Mouse (Mus musculus) stomach, embryonic 14.5 days (tissue): ENCODE data around the gene Fbxl17. TPM values are rescaled to one million over a fixed set of nuclear protein-coding genes. Genes with fewer than 3 reads are reported as not detected.
A peak's percentile ranks its signal among the peaks of the same experiment; 100 is the strongest.

Source experiments
- ATAC-seq: fragments of 200-750 bp; cut with Nextera tagmentation; 2 replicates; pipeline ENCODE4 v1.8.0; 2017; ENCODE audit warnings: low read depth, moderate TSS enrichment; ENCODE audit not compliant: insufficient number of reproducible peaks, insufficient read depth, low FRiP score
- H3K27ac ChIP-seq: fragments of 300-500 bp; sonication (generic); 2 replicates; pipeline ENCODE4 v1.5.1; 2014; ENCODE audit warnings: mild to moderate bottlenecking, low read length, moderate library complexity, mixed read lengths
- H3K27me3 ChIP-seq: fragments of 300-500 bp; sonication (generic); 2 replicates; pipeline ENCODE4 v1.6.1; 2014; ENCODE audit warnings: low read length, control low read depth, mixed read lengths; ENCODE audit not compliant: control insufficient read depth, insufficient read depth
- H3K36me3 ChIP-seq: fragments of 300-500 bp; sonication (generic); 2 replicates; pipeline ENCODE4 v1.6.1; 2014; ENCODE audit warnings: mild to moderate bottlenecking, control low read depth, low read length, moderate library complexity, mixed read lengths; ENCODE audit not compliant: control insufficient read depth, insufficient read depth
- H3K4me1 ChIP-seq: fragments of 300-500 bp; sonication (generic); 2 replicates; pipeline ENCODE4 v1.6.1; 2014; ENCODE audit warnings: low read length, control low read depth, mixed read lengths; ENCODE audit not compliant: control insufficient read depth, insufficient read depth
- H3K4me2 ChIP-seq: fragments of 300-500 bp; sonication (generic); replicated peaks from 2 replicates; pipeline ENCODE4 v1.6.1; 2014; ENCODE audit warnings: low read depth, low read length, control low read depth
- H3K4me3 ChIP-seq: fragments of 300-500 bp; sonication (generic); 2 replicates; pipeline ENCODE4 v1.5.1; 2014; ENCODE audit warnings: low read depth, low read length, control low read depth
- H3K9ac ChIP-seq: fragments of 300-500 bp; sonication (generic); replicated peaks from 2 replicates; pipeline ENCODE4 v1.6.1; 2014; ENCODE audit warnings: low read depth, mild to moderate bottlenecking, control low read depth, low read length, moderate library complexity, mixed read lengths
- H3K9me3 ChIP-seq: fragments of 300-500 bp; sonication (generic); 2 replicates; pipeline ENCODE4 v1.6.1; 2016; ENCODE audit warnings: low read depth, low read length, control low read depth; ENCODE audit not compliant: control insufficient read depth
- WGBS: fragments of 180-500 bp; shearing (Covaris S2); extraction: QIAGEN DNeasy Blood & Tissue Kit; methylation state at CpG from one replicate; pipeline ENCODE4 v1.1.7; 2014; 5-methylcytosine and 5-hydroxymethylcytosine counted together
- polyA plus RNA-seq: library from polyadenylated mRNA; unstranded; fragments of >200 nt; fragmentation: Nextera tagmentation; extraction: Ambion mirVana; gene quantifications from 2 replicates; pipeline ENCODE4 v1.2.1, GENCODE M21; 2014

Gene Fbxl17
- polyA plus RNA-seq, 1 experiment from 2014 or later, result 7.5 TPM

- no peak overlapping the region for H3K9ac ChIP-seq
- no peak overlapping the region for H3K27ac ChIP-seq
- 72% methylated on average over 10 of the region's 10 CpGs for WGBS
- no peak overlapping the region for H3K4me3 ChIP-seq
- no peaks in the 10 kb centered on the region for H3K9me3 ChIP-seq
- peaks cover 6% of the 10 kb centered on the region; the same call in 1 of the 2 replicates for H3K4me1 ChIP-seq
- no peak for ATAC-seq
- no peaks in the 10 kb centered on the region for H3K36me3 ChIP-seq
- H3K4me2 ChIP-seq, result no peak overlapping the region
- no peaks in the 10 kb centered on the region for H3K27me3 ChIP-seq
Measured at GRCm38 (mm10) chr17:63447691-63448090, 52.1 kb downstream of the Fbxl17 start.

DNA sequence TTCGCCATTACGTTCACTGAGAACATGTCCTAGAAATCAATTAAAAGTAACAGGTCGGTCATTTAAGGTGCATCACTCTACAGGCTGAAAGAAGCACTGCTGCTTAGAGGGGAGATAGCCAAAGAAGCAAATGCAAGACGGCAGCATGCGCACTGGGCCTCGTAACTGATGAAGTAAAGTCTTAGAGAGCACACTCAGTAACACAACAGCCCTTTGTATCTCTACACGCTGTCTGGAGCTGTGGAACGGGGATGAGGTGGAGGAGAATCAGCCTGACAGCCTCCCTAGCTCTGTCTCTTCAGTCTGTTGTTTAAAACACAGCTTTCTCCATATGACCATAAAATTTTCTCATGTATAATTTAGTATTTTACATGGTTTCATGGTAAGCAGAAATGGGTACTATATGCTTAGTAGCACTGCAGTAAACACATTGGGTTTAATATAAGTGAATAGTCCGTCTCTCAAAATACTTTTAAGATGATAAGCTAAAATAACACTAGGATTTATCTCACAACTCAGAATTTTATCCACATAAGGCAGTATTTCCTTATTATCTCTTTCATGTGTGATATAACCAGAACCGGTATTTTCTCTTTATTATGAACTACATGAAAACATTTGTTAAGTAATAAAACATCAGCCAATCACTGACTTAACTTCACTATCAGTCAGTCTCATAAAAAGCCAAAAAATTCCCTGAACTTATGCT, 52.7 kb downstream of the Fbxl17 start:
- H3K27me3 ChIP-seq, result no peaks in the 10 kb centered on the region
- peaks cover 6% of the 10 kb centered on the region; the same call in 1 of the 2 replicates for H3K4me1 ChIP-seq
- H3K36me3 ChIP-seq, result no peaks in the 10 kb centered on the region
- H3K4me3 ChIP-seq, result no peak overlapping the region
- H3K9ac ChIP-seq, result no peak overlapping the region
- 85% methylated on average over 10 of the region's 10 CpGs for WGBS
- H3K4me2 ChIP-seq, result no peak overlapping the region
- H3K27ac ChIP-seq, result no peak overlapping the region
- H3K9me3 ChIP-seq, result no peaks in the 10 kb centered on the region
- no peak for ATAC-seq

DNA sequence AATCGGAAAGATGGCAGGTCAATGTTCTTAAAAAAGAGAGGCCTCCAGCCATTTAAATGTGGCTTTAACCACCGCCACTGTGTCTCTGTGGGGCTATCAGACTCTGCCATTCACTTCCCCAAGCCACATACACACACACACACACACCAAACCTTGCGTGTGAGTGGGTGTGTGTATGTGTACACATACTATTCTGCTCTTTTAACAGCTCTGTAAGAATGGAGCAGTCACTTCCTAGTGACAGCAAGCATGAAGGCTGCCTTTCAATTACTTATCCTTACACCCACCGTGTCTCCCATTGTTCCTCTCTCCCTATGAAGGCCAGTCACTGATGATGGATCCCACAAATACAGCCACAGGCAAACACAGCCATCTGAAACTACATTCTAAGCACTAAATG, 54.6 kb downstream of the Fbxl17 start:
- 86% methylated on average over 4 of the region's 4 CpGs for WGBS
- H3K36me3 ChIP-seq, result no peaks in the 10 kb centered on the region
- ATAC-seq, result no peak

DNA sequence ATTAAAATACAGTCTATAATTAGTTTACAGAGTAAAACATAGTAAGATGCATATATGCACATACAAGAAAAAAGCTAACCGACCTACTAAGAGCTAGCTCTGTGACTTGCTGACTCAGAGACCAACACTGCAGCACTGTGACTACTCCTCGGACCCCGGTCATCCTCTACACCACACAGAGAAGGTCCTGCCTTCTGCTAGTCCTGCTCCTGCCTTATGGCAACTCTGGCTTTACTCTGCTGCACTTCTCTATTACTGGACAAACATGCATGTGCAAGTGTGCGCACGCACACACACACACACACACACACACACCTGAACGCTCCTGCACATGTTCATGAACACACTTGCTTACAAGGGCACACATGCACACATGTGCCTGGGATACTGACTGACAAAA, 62.4 kb downstream of the Fbxl17 start:
- no peak overlapping the region for H3K4me2 ChIP-seq
- no peak for ATAC-seq
- 88% methylated on average over 6 of the region's 6 CpGs for WGBS
- no peaks in the 10 kb centered on the region for H3K9me3 ChIP-seq
- H3K36me3 ChIP-seq, result no peaks in the 10 kb centered on the region
- no peak overlapping the region for H3K9ac ChIP-seq
- no peaks in the 10 kb centered on the region for H3K27me3 ChIP-seq
- H3K4me1 ChIP-seq, result no peaks in the 10 kb centered on the region
- H3K27ac ChIP-seq, result no peak overlapping the region
- no peak overlapping the region for H3K4me3 ChIP-seq

More for the DNA sequence above, 54.6 kb downstream of the Fbxl17 start:
- no peak overlapping the region for H3K4me3 ChIP-seq
- H3K9me3 ChIP-seq, result no peaks in the 10 kb centered on the region
- H3K27ac ChIP-seq, result no peak overlapping the region
- no peaks in the 10 kb centered on the region for H3K4me1 ChIP-seq
- H3K27me3 ChIP-seq, result no peaks in the 10 kb centered on the region
- H3K4me2 ChIP-seq, result no peak overlapping the region
- no peak overlapping the region for H3K9ac ChIP-seq

DNA sequence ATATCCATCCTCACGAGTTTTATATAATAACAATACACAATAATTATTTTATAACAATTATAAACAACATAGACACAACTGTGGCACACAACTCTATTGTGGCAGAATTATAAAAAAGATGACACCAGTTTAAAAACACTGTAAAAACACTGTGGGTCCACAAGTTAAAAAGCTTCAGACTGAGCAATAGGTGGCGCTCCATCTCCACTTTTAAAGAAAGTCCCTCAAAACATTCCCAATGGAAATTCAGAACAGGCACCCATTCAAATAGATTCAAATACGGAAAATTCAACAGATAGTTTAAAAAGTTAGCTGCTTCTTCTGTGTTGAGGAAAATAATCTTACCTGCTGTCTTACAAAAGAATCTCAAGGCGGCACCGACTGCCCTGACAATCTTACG, 65.7 kb downstream of the Fbxl17 start:
- no peak overlapping the region for H3K4me2 ChIP-seq
- ATAC-seq, result no peak
- H3K27me3 ChIP-seq, result no peaks in the 10 kb centered on the region
- no peak overlapping the region for H3K9ac ChIP-seq
- no peak overlapping the region for H3K27ac ChIP-seq
- no peaks in the 10 kb centered on the region for H3K9me3 ChIP-seq
- no peak overlapping the region for H3K4me3 ChIP-seq
- no peaks in the 10 kb centered on the region for H3K36me3 ChIP-seq
- 0 out of 2 replicates have a peak, but pooled peaks cover 3% of the 10 kb centered on the region for H3K4me1 ChIP-seq
- WGBS, result 45% methylated on average over 6 of the region's 6 CpGs

DNA sequence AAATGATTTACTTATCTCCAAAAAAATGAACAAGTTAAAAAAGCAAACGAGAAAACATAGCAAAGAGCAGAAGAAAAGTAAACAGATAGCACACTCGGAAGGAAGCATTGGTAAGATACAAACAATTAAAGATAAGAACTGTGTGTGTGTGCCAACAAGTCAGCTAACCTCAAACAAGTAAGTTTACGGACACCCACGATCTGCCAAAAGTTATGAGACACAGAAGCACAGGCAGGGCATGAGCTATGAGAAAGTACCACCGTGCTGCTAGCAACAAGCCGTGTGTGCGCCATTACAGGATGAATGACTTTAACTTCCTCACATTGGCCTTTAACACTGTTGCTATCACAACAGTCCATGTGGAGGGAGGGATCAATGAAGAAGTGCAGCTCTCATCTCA, 68.2 kb downstream of the Fbxl17 start:
- no peaks in the 10 kb centered on the region for H3K36me3 ChIP-seq
- H3K4me2 ChIP-seq, result no peak overlapping the region
- H3K4me3 ChIP-seq, result no peak overlapping the region
- H3K9ac ChIP-seq, result no peak overlapping the region
- no peaks in the 10 kb centered on the region for H3K9me3 ChIP-seq
- no peaks in the 10 kb centered on the region for H3K27me3 ChIP-seq
- 0 out of 2 replicates have a peak, but pooled peaks cover 3% of the 10 kb centered on the region for H3K4me1 ChIP-seq
- WGBS, result 38% methylated on average over 7 of the region's 7 CpGs
- H3K27ac ChIP-seq, result no peak overlapping the region
- ATAC-seq, result no peak

DNA sequence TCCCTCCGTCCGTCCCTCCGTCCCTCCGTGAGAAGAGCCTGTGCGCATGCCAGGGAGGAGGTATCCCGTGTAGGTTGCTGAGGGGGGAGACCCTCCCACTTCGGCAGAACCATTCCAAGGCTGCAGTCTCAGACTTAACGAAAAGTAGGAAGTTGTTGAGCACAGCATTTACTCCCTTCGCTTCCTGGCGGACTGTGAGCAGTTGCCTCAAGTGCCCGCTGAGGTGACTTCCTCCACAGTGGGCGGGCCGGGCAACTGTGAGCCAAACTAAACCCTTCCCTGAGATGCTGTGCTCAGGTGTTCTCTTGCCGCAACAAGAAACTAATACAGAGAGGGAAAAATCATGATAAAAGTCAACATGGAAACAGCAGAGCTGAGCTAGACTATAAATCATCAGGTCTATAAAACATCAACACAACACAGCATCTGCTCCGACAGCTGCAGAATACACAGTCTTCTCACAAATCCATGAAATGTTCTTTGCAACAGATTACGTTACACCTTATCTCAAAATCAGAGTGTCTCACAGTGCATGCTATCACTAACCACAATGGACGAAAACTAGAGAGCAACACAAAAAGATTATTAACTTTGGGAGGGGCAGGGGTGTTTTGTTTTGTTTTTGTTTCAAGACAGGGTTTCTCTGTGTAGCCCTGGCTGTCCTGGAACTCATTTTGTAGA, 69.3 kb downstream of the Fbxl17 start:
- no peak for ATAC-seq
- Histone ChIP-seq H3K36me3 (no peaks in the 10 kb centered on the region), H3K9me3 (no peaks in the 10 kb centered on the region), H3K4me3 (no peak overlapping the region), H3K9ac (no peak overlapping the region), H3K27ac (no peak overlapping the region), H3K4me1 (0 out of 2 replicates have a peak, but pooled peaks cover 3% of the 10 kb centered on the region), H3K27me3 (no peaks in the 10 kb centered on the region), H3K4me2 (peak overlapping the region; percentile 10; the same call in 1 of the 2 replicates)
- WGBS, result 57% methylated on average over 17 of the region's 17 CpGs

DNA sequence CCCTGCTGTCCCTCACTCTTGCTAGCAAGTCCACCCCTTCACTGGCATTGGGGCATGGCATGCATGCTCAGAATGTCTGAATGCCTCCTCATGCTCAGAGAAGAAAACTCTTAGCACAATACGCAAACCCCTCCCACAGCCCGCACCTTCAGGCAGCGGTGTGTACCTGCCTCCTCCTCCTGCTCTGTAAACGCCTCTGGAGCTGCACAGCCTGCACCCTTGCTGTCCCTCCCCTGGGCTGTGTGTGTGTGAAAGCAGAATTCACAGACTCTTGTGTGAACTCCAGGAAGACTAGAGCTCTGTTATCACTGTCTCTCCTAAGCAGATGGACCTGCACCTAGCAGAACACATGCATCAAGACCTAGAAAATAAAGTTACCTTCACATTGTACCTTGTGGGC, 76.0 kb downstream of the Fbxl17 start:
- no peak overlapping the region for H3K9ac ChIP-seq
- no peaks in the 10 kb centered on the region for H3K9me3 ChIP-seq
- H3K4me3 ChIP-seq, result no peak overlapping the region
- no peaks in the 10 kb centered on the region for H3K4me1 ChIP-seq
- no peak for ATAC-seq
- 58% methylated on average over 4 of the region's 4 CpGs for WGBS
- no peak overlapping the region for H3K27ac ChIP-seq
- no peak overlapping the region for H3K4me2 ChIP-seq
- no peaks in the 10 kb centered on the region for H3K27me3 ChIP-seq
- no peaks in the 10 kb centered on the region for H3K36me3 ChIP-seq
